Mouse (Mus musculus): Measurements from ENCODE around the gene Vstm2l.
A peak's percentile ranks its signal among the peaks of the same experiment; 100 is the strongest.

Vstm2l gene

GRCm38 (mm10) chr2:157914105-157914764 is at the start of gene Vstm2l:
TSS of gene Vstm2l (plus strand) at chr2:157914653.
- peak; percentile 59 for DNase-seq (ENCODE audit: extremely low spot score, low spot score)

GRCm38 (mm10) chr2:157867126-157867525 is 47.3 kb upstream of the Vstm2l start:
- no peak for DNase-seq (ENCODE audit: extremely low spot score, low spot score)

GRCm38 (mm10) chr2:157870247-157870646 is 44.2 kb upstream of the Vstm2l start:
- DNase-seq (ENCODE audit: extremely low spot score, low spot score): no peak

GRCm38 (mm10) chr2:157873223-157873622 is 41.2 kb upstream of the Vstm2l start:
- DNase-seq (ENCODE audit: extremely low spot score, low spot score): no peak

- DNase-seq (ENCODE audit: extremely low spot score, low spot score): no peak
Observed at GRCm38 (mm10) chr2:157873691-157874090, 40.8 kb upstream of the Vstm2l start.

GRCm38 (mm10) chr2:157875111-157875510 is 39.3 kb upstream of the Vstm2l start:
- DNase-seq (ENCODE audit: extremely low spot score, low spot score): no peak

GRCm38 (mm10) chr2:157877394-157877793 is 37.1 kb upstream of the Vstm2l start:
- no peak for DNase-seq (ENCODE audit: extremely low spot score, low spot score)

- no peak for DNase-seq (ENCODE audit: extremely low spot score, low spot score)
Observed at GRCm38 (mm10) chr2:157877967-157878366, 36.5 kb upstream of the Vstm2l start.

- no peak for DNase-seq (ENCODE audit: extremely low spot score, low spot score)
Observed at GRCm38 (mm10) chr2:157881939-157882338, 32.5 kb upstream of the Vstm2l start.

GRCm38 (mm10) chr2:157887275-157888025 is 27.0 kb upstream of the Vstm2l start:
- DNase-seq (ENCODE audit: extremely low spot score, low spot score): peak; percentile 46

- no peak for DNase-seq (ENCODE audit: extremely low spot score, low spot score)
Observed at GRCm38 (mm10) chr2:157891166-157891565, 23.3 kb upstream of the Vstm2l start.

GRCm38 (mm10) chr2:157897131-157897530 is 17.3 kb upstream of the Vstm2l start:
- DNase-seq (ENCODE audit: extremely low spot score, low spot score): no peak

GRCm38 (mm10) chr2:157913204-157913636 is 1.2 kb upstream of the Vstm2l start:
- DNase-seq (ENCODE audit: extremely low spot score, low spot score): peak; percentile 92

- no peak for DNase-seq (ENCODE audit: extremely low spot score, low spot score)
Observed at GRCm38 (mm10) chr2:157913705-157914104, 748 bp upstream of the Vstm2l start.

GRCm38 (mm10) chr2:157914889-157915517 is 550 bp downstream of the Vstm2l start:
- DNase-seq (ENCODE audit: extremely low spot score, low spot score): no peak

- DNase-seq (ENCODE audit: extremely low spot score, low spot score): no peak
Observed at GRCm38 (mm10) chr2:157918529-157918928, 4.1 kb downstream of the Vstm2l start.

GRCm38 (mm10) chr2:157921551-157921950 is 7.1 kb downstream of the Vstm2l start:
- no peak for DNase-seq (ENCODE audit: extremely low spot score, low spot score)

- DNase-seq (ENCODE audit: extremely low spot score, low spot score): no peak
Observed at GRCm38 (mm10) chr2:157923406-157923805, 9.0 kb downstream of the Vstm2l start.

GRCm38 (mm10) chr2:157924504-157924903 is 10.1 kb downstream of the Vstm2l start:
- no peak for DNase-seq (ENCODE audit: extremely low spot score, low spot score)

GRCm38 (mm10) chr2:157926502-157926901 is 12.0 kb downstream of the Vstm2l start:
- DNase-seq (ENCODE audit: extremely low spot score, low spot score): no peak

GRCm38 (mm10) chr2:157926927-157927326 is 12.5 kb downstream of the Vstm2l start:
- no peak for DNase-seq (ENCODE audit: extremely low spot score, low spot score)

GRCm38 (mm10) chr2:157927397-157927796 is 12.9 kb downstream of the Vstm2l start:
- no peak for DNase-seq (ENCODE audit: extremely low spot score, low spot score)
